Mouse (Mus musculus): ENCODE results near the gene Crb1. TPM values are rescaled to one million over a fixed set of nuclear protein-coding genes. Genes with fewer than 3 reads are reported as not detected.
"Not testable (repeated sequence)": the region's sequence is repeated elsewhere in the genome, so short reads cannot be mapped to it uniquely, and the experiment has no call there.

Crb1 gene
- total RNA-seq, 2 experiments from 2014 or later: 0.68 to 0.97 TPM

GRCm38 (mm10) chr1:139340178-139340859, 36.6 kb downstream of the Crb1 start:
- DNase-seq (ENCODE audit: low spot score in 2 of 2): peak; percentile 19 to 34

DNA sequence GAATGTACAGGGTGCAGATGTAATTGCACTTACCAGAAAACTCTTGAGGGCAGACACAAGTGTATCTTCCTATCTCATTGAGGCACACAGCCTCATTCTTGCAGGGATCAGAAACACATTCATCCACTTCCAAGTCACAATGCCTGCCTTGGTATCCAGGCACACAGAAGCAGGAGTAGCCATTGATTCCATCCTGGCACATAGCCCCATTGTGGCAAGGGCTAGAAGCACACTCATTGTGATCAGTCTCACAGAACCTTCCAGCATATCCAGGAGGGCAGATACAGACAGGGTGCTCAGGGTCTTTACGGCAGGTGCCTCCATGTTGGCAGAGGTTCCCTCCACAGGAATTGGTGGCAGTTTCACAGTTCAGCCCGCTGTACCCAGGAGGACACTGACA, 39.9 kb downstream of the Crb1 start:
- DNase-seq (ENCODE audit: low spot score in 2 of 2): no peak
- intact Hi-C loops (cut with DNase I): no loop called here

More at GRCm38 (mm10) chr1:139340178-139340859, 36.6 kb downstream of the Crb1 start:
- intact Hi-C loops (cut with DNase I): no loop called here

DNA sequence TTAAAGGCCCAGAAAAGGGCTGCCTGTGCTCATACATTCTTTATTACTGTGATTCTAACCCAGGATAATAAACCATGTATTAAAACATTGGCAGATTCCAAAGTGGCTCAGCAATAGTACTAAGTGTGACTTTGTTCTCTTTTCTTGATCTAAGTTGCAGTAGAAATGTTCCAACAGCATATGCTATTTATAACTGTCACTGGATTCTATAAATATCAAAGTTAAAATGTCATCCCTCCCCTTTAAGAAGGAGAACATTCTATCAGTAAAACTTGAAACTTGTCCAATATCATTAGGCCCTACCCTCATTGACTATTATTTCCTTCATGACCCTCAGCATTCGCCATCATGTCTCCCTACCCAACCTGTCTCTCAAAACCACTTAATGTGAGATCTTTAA, 48.1 kb downstream of the Crb1 start:
- intact Hi-C loops (cut with DNase I): no loop called here
- DNase-seq (ENCODE audit: low spot score in 2 of 2): no peak

GRCm38 (mm10) chr1:139328286-139328685, 48.6 kb downstream of the Crb1 start:
- DNase-seq (ENCODE audit: low spot score in 2 of 2): no peak
- intact Hi-C loops (cut with DNase I): no loop called here

DNA sequence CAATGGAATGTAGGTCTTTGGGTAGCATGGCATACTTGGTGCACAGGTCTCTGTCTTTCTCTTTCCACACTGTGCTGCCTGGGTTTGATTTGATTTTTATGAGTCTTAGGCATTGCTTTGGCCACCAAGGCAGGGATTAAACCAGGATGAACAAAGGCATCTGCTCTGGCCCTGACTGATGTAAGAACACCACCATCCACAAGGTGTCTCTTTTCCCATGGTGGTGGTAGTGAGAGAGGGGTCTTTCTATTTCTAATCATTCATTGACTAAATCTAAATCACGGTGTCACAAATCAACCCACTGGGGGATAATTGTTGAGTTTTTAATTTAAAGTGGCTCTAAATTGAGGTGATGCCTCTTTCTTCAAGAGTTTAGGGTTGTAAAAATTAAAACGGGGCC, 51.5 kb downstream of the Crb1 start:
- DNase-seq (ENCODE audit: low spot score in 2 of 2): no peak
- intact Hi-C loops (cut with DNase I): no loop called here

- intact Hi-C loops (cut with DNase I): no loop called here
- no peak for DNase-seq (ENCODE audit: low spot score in 2 of 2)
Measured at GRCm38 (mm10) chr1:139319798-139320197, 57.1 kb downstream of the Crb1 start.

- DNase-seq (ENCODE audit: low spot score in 2 of 2): peak in 1 of 2 experiments; percentile 11
- intact Hi-C loops (cut with DNase I): no loop called here
Measured at GRCm38 (mm10) chr1:139314297-139314874, 62.5 kb downstream of the Crb1 start.

GRCm38 (mm10) chr1:139308915-139309314, 68.0 kb downstream of the Crb1 start:
- DNase-seq (ENCODE audit: low spot score in 2 of 2): peak in 1 of 2 experiments; percentile 11
- intact Hi-C loops (cut with DNase I): no loop called here

- intact Hi-C loops (cut with DNase I); DNase-seq (ENCODE audit: low spot score in 2 of 2): not testable (repeated sequence)
Measured at GRCm38 (mm10) chr1:139302519-139302918, 74.4 kb downstream of the Crb1 start.

DNA sequence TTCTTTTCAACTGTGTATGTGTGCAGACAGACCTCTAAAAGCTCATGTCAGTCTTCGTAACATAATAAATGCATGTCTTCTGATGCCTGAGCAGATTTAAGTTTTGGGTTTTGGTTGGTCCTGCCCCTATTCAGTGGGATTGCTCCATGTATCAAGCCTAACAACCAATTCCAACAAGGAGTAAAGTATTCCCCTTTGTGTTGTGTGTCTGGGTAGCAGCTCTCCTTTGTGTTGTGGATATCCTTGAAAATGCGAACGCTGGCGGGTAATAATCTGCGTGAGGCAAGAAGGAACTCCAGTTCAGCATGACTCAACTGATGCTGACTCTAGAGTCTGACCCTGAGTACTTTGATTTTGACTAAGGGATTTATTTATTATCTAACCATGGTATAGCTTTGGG, 75.1 kb downstream of the Crb1 start:
- intact Hi-C loops (cut with DNase I): no loop called here
- no peak for DNase-seq (ENCODE audit: low spot score in 2 of 2)

DNA sequence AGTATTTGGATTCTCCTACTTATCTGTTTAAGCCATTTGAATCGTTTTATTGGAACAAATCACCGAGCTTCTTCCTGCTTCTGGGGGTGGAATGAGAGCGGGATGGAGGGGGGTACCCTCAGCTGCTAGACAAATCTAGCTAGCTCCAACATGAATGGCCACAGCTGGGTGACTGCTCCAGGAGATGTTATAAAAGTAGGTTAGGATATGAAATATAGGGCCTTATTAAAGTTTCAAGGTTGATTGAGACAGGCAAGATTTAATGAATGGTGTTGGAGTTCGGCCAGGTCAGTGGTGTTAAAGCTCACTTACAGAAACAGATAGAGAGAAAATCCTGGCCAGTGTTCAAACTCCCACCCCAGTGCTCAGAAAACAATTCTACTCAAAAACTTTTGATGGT, 84.9 kb downstream of the Crb1 start:
- intact Hi-C loops (cut with DNase I): no loop called here
- no peak for DNase-seq (ENCODE audit: low spot score in 2 of 2)

GRCm38 (mm10) chr1:139291593-139291992, 85.3 kb downstream of the Crb1 start:
- intact Hi-C loops (cut with DNase I): no loop called here

DNA sequence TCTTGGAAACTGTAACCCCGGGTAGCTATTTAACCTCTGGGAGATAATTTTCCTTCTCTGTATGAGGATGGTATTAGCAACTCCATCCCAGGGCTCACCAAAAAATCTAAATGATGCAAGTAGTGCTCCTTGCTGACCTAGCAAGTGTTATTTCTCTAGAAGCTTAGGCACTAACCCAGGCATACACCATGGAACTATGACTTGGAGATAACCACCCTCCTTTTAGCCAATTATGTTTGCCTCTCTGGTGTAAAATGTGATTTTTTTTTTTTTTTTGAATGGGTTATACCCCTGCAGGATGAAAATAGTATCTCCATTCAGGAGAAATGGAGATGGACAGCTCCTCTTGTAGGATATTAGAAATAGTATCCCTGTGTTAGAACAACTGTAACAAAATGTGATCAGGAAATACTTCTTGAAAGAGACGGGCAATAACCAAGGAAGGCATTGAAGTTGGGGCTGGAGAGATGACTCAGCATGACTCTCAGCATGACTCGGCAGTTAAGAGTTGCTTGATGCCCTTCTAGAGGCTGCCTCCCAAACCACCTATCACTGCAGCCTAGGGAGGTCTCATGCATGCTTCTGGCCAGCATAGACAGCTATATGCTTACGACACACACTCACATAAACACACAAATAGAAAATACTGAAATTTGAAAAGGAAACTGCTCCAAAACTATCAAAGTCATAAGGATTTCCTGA, 100.1 kb downstream of the Crb1 start:
- DNase-seq (ENCODE audit: low spot score in 2 of 2): no peak
- intact Hi-C loops (cut with DNase I): no loop called here

More at GRCm38 (mm10) chr1:139291593-139291992, 85.3 kb downstream of the Crb1 start:
- no peak for DNase-seq (ENCODE audit: low spot score in 2 of 2)

GRCm38 (mm10) chr1:139267844-139268243, 109.1 kb downstream of the Crb1 start:
- DNase-seq (ENCODE audit: low spot score in 2 of 2): peak; percentile 59 to 79
- intact Hi-C loops (cut with DNase I): loop anchor here (5.0 kb wide), 2 partner anchors 101 to 426 kb away; no protein-coding TSS in a partner anchor

- DNase-seq (ENCODE audit: low spot score in 2 of 2): no peak
- intact Hi-C loops (cut with DNase I): no loop called here
Measured at GRCm38 (mm10) chr1:139264245-139264644, 112.7 kb downstream of the Crb1 start.

- DNase-seq (ENCODE audit: low spot score in 2 of 2): no peak
- intact Hi-C loops (cut with DNase I): no loop called here
Measured at GRCm38 (mm10) chr1:139263158-139263557, 113.7 kb downstream of the Crb1 start.

- DNase-seq (ENCODE audit: low spot score in 2 of 2): no peak
- intact Hi-C loops (cut with DNase I): no loop called here
Measured at GRCm38 (mm10) chr1:139255581-139255980, 121.3 kb downstream of the Crb1 start.

DNA sequence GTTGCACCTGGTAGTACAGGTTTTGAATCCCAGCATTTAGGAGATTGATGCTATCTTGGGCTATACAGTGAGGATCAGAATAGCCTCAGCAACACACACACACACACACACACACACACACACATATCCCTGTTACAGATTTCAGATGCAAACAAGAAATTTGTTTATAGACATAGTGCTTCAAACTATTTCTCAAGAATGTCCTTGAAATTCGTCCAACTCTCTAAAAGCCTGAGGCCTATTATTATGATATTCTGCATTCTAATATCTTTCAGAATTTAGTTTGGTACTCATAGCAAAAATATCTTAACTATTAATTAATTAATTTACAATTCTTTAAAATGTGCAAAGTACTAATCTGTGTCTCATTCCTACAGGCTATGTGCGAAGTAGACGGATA, 124.9 kb downstream of the Crb1 start:
- DNase-seq (ENCODE audit: low spot score in 2 of 2): no peak
- intact Hi-C loops (cut with DNase I): no loop called here

- intact Hi-C loops (cut with DNase I): no loop called here
- no peak for DNase-seq (ENCODE audit: low spot score in 2 of 2)
Measured at GRCm38 (mm10) chr1:139249159-139249558, 127.7 kb downstream of the Crb1 start.

DNA sequence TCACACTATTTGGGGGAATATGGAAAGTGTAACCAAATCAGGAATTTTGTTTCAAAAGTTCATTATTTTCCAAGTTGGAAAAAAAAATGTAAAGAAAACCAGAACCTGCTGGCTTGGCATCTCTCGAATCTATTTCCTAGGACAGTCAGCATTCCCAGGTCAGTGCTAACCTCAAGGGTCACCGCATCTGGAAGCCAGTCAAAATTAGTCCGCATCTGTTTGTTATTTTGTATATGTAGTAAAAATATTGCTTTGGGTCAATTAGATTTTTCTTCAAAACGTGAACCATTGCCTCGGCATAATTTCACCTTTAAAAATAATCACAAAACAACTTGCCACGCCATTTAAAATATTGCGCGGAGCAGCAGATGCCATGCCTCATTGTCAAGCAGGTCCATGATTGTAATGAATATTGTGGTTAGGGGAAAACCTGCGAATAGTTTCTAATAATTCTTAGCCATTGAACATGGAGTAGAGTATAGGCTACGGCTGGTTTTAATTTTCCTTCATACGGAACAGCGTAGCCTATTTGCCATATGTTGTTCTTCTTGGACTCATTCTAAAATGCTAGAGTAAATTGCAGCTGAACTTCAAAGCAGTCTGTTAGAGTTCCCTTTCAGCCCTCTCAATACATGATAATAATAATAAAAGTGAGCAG, 130.0 kb downstream of the Crb1 start:
- no peak for DNase-seq (ENCODE audit: low spot score in 2 of 2)
- intact Hi-C loops (cut with DNase I): no loop called here
